Mouse (Mus musculus) mouse trophoblast stem cell (cell line): ENCODE measurements around the gene Emg1.
"Not testable (repeated sequence)": the region's sequence is repeated elsewhere in the genome, so short reads cannot be mapped to it uniquely, and the experiment has no call there.

ENCODE experiments used
- in situ Hi-C, 2 experiments: fragments of 300-500 bp; cut with MseI, MboI; formaldehyde crosslinking; loops; 2 replicates in 1 of 2; 3 replicates in 1 of 2; pipeline ENCODE4 v1.15.1; 2025

Emg1 gene

DNA sequence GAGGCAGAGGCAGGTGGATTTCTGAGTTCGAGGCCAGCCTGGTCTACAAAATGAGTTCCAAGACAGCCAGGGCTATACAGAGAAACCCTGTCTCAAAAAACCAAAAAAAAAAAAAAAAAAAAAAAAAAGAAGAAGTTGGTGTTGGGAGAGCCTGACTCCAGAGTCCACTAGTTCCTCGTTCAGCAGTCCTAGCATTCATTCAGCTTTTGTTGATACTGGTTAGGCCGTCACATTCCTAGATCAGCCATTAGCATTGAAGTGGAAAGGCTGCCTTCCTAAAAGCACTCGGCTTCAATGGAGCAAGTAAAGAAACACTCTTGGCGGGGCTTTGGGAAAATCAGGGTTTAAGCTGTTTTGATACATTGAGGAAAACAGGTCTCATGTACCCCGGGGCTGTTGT is 29.7 kb downstream of the Emg1 start:
- in situ Hi-C loops: not testable (repeated sequence)

DNA sequence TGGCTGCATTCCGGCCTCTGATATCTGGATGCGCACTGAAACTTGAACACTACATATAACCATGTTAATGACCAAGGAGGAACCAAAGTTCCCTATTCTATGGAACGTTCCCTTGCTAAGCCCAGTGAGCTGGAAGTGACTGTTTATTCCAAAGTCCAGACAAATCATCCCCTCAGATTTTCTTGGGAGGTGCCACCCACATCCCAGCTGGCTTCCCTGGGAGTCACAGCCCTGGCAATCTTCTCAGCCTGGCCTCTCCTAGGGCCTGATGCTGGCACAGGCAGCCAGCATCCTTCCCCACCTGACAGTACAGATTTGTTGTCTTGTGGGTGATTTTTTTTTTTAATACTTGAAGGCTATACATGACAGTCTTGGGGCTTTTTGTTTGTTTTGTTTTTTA is 32.5 kb downstream of the Emg1 start:
- in situ Hi-C loops: no loop called here

DNA sequence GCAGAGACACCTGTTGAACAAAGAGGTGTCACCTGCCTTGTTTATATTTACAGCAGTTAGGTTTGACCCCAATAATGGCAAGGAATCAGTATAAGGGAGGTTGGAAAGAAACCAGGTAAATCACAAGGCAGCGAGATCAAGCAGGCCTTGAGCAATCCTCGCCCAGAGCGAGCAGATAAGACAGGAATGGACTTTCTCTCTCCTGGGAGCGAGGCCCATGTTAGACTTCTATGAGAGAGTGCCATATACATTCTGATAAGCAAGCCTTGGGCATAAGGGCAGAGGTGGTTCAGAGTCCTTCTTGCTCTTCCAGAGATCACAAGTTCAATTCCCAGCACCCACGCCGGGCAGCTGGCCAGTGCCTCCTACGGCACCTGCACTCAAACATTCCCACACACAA is 33.2 kb downstream of the Emg1 start:
- in situ Hi-C loops: no loop called here

DNA sequence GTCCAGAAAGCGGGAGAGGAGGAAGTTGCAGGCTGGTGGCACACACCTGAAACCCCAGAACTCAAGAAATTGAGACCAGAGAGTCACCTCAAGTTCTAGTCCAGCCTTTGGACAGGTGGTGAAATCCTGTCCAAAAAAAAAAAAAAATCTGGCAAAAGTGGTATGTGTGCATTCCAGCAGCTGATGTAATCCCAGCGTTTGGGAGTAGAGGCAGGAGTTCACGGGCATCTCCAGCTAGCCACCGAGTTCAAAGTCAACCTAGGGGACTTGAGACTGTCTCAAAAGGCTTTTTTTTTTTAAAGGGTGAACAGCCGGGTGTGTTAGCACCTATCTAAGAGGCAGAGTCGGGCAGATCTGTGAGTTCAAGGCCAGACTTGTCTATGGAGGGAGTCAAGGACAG is 35.8 kb downstream of the Emg1 start:
- in situ Hi-C loops: no loop called here

DNA sequence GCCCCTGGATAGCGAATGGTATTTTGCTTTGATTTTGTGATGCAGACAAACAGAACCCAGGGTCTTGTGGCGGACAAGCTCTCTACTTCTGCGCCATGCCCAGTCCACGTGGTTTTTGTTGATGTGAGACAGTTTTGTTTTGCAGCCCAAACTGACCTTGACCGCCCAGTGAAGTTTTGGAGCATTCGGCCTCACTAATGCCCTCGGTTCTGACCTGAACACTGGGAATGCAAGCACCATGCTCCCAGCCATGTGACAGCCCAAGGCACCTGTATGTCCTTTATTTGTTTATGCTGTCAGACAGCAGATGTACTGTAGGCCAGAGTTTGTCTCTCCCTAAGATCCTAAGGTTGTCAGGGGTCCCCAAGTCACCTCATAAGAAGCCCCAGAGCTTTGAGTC is 37.4 kb downstream of the Emg1 start:
- in situ Hi-C loops: no loop called here

DNA sequence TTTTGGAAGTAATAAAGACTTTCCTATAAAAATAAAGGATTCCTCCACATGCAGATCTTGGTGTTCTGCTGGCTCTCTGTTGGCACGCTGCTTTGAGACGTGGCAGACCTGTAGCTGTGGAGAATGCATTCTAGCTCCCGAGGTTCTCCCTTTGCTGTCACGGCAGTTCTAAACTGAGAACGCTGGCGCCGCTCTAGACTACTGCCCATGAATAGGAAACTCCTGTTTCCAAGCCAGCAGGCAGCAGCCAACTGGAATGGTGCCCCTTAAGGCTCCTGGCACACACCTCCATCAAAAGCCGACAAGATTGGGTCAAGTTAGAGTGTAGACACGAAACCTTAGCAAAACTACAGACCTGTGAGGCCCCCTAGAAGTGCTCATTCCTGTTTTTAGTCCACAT is 38.4 kb downstream of the Emg1 start:
- in situ Hi-C loops: no loop called here

DNA sequence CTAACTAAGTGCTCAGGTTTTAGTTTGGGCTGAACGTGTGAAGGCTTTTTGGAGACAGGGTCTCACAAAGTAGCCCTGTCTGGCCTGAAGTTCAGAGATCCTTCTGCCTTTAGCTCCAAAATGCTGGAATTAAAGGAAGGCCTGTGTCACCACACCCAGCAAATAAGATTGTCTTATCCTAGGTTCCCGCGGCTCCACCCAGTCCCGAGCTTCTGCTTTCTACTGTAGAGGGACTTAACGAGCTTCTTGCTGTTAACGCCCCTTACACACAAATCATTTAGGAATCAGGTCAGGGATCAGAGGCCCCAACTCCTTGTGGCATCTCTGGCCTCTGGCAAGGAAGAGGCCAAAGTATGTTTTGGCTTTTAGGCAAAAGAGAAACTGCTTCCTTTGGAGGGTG is 39.9 kb downstream of the Emg1 start:
- in situ Hi-C loops: no loop called here

DNA sequence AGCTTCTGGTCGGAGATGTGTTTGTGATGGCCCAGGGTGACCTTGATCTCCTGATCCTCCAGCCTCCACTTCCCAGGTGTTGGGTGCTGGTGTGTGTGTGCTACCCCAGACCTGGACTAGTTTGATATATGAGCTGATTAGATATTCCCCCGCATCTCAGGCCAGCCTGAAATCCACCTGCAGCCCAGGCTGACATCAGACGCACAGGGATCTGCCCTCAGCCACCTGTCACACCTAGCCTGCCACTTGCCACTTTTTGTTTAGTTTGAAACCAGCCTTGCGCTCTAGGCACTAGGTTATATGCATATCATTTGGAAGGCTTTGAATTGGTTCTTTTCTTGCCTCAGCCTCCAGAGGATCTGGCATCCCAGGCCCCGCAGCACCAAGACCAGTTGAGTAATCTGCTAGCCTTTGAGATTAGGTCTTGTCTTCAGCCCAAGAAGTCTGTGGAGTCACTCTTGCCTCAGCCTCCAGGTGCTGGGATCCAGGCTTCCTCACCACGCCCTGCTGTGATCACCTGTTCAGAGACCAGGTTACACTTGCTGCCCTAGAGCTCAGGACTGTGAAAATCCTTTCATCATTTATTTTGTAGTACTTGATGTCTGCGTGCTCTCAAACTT is 41.6 kb downstream of the Emg1 start:
- in situ Hi-C loops: no loop called here

DNA sequence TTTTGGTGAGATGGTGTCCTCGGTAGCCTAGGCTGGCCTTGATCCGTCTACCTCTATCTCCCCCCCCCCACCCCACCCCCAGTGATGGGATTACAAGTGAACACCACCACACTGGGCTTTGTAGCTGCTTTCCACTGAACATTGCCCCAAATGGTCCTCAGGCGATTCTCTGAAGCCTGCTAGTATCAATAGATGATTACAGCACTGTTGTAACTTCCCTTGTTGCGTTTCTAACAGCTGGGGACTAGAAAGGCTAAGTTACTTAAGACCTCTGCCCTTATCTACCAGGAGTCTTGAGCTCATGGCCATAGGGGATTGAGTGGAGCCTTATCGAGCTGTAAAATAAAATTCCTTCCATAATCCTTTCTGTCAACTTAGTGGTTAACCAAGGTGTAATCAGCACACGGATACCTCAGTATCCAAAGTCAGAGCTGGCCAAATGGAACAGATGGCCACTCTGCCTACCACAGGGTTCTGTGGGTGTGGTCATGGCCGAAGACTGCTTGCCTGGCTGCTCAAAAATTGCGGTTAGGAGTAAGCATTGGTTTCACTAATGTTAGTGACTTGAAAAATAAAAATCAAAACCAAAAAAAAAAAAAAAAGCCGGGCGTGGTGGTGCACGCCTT is 42.6 kb downstream of the Emg1 start:
- in situ Hi-C loops: no loop called here

DNA sequence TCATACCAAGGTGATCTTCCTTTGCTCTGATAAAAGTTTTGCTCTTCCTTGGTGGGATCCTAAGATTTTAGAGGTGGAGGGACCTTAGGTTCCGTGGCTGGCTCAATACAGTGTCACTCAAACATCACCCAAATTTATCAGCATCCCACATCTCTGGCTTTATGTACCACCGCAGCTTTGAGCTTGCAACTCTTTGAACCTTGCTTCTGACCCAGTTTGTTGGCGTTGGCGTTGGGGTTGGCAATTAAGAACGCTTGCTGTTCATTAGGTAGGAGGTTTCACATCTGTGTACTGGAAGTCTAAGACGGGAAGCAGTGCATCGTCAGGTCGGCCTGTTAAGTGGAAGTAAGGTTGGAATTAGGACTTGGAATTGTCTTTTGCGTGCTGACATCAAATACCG is 47.0 kb downstream of the Emg1 start:
- in situ Hi-C loops: no loop called here

DNA sequence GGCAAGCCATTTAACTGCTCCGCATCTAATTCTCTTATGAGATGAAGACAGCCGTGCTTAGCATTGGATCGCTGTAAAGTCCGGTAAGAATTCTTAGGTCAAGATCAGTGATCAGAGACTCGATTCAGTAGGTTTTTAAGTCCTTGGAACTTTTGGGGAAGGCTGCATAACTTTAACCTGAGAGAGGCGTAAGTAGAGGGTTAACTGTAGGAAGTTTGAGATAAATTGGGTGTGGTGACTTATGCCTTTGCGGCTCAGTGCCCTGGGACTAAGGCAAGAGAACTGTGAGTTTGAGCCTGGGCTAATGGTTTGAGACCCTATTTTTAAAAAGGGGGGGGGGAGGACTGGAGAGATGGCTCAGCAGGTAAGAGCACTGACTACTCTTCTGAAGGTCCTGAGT is 47.7 kb downstream of the Emg1 start:
- in situ Hi-C loops: no loop called here

DNA sequence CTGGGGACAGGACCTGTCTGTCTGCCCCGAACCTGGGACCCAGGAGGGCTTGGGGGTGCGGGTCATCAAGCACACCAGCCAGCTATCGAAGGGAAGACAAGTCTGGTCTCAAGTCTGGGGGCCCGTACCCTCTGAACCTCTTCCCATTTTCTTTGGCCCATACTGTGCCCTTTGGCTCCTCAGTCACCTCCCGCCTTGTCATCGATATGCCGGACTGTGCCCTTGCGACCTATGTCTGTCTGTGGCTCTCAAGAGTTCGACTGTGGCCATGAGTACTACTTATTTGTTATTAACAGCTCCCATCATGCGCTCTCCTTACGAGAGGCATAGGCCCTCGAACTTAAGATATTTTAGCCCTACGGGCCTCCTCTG is 48.6 kb downstream of the Emg1 start:
- in situ Hi-C loops: no loop called here

DNA sequence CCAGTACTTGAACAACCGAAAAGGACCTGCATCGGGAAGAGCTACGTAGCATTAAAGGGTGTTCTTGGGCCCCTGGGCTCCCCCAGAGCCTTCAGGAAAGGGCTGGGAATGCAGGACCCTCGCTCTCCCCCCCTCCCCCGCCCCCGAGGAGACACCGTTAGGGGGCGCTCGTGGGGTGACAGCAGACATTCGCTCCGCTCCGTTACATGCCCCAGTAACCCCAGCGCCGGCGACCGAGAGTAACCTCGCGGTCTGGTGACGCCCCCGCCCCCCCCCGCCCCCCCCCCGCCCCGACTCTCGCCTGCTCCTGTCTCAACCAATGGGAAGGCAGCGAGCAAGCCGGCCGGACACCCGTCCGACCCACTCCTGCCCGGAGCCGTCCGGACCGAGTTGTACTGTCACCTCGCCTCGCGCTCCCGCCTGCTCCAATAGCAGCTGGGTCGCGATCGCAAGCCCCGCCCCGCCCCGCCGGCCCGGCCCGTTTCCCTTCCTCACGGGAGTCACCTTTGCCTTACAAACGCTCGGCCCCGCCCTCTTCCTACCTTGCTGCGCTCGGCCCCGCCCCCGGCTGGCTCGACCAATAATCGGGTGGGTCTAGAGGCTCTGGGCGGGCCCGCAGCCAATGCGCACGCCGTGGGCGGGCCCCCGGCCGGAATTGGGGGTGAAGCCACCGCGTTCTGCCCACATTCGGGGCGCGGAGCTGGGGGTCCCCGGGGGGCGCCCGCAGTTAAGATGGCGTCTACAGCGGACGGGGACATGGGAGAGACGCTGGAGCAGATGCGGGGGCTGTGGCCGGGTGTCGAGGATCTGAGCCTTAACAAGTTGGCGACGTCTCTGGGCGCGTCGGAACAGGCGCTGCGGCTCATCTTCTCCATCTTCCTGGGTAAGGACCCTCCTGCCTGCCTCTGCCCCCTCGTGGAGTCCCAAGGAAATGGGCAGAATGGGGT is 49.2 kb downstream of the Emg1 start, which contains the start of gene Lpcat3:
TSS of gene Lpcat3 (plus strand) at position 551 of the 947 bp plus-strand sequence.
- in situ Hi-C loops: no loop called here

DNA sequence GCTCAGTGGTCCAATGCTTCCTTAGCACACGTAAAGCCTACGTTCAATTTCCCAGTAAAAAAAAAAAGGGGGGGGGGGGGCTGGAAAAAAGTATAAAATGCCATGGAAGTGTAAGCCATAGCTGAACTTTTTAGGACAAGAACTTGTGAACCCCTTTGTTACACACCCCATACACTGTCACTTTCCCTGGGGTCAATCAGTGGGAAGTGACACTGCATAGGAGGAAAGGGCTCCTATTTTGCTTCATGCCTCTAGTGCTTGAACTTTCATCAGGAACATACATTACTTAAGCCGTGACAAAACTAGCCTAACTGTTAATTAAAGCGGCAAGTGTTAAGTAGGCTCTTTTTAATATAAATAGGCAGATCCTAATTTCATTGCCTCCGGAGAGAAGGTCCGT is 50.0 kb downstream of the Emg1 start:
- in situ Hi-C loops: no loop called here

DNA sequence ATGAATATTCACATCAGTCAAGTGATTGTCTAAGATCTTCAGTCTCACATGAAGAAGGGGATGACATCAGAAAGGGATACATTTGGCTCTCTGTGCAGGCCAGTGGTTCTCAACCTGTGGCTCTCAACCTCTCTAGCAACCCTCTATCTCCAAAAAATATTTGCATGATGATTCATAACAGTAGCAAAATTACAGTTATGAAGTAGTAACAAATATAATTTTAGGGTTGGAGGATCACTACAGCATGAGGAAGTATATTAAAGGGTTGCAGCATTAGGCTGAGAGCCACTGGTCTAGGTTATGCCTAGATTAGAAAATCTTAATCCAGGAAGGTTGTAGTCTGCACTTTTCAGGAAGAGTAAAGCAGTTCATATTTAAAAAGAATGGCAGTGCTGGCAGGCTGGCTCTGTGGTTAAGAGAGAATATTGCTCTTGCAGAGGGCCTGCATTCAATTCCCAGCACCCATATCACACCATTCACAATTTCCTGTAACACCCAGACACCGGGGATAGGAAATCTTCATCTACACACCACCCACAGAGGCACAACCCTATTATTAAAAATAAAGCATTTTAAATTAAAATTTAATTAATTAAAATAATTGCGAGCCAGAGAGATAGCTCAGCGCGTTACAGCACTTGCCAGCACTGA is 50.7 kb downstream of the Emg1 start:
- in situ Hi-C loops: no loop called here

DNA sequence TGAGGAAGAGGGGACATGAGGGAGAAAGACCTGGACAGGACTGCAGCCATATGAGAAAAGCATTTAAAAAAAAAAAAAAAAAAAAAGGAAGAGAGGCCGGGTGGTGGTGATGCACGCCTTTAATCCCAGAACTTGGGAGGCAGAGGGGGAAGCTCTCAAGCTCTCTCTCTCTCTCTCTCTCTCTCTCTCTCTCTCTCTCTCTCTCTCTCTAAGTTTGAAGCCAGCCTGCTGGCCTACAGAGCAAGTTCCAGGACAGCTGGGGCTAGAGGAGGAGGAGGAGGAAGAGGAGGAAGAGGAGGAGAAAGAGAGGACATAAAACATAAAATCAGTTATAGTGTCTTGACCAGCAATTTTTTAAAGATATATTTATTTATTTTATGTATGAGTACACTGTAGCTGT is 53.9 kb downstream of the Emg1 start:
- in situ Hi-C loops: no loop called here

DNA sequence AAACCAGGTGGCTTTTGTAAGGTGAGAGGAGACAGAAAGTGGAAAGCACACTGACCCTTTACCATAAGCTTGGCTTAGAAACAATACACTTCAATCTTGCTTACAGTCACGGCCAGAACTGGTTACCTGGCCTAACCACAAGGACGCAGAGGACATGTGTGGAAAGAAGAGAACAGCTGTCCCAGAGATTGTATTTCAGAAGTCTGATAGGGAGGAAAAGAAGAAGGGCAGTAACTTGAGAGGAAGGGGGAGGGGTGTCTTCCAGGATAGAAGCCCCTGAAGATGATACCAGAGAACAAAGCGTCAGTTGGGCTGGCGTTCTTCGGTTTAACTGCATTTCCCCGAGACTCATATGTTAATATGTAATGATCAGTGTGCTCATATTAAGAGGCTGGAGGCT is 56.1 kb downstream of the Emg1 start:
- in situ Hi-C loops: no loop called here
